Mouse (Mus musculus): ENCODE data around the gene Mt1.

- TF ChIP-seq CTCF (IDR thresholded peaks at IDR 0.05; ENCODE audit: low read depth, low read length) (no peak), POLR2A (IDR thresholded peaks at IDR 0.05; ENCODE audit: borderline replicate concordance, low read depth, low read length) (no peak)
Measured at GRCm38 (mm10) chr8:94207491-94207890, 28.6 kb downstream of the Mt1 start.

All from bone marrow macrophage, adult 2 months (primary cell).